ENCODE assay signal across 9 mouse cellular contexts in genomic region chr6:136172172-136172651, GRCm38 (mm10). TPM values are rescaled to one million over a fixed set of nuclear protein-coding genes. Genes with fewer than 3 reads are reported as not detected.
DNase-seq lines count a peak whose midpoint lies in the region; ATAC-seq lines count a peak whose summit lies in the region.
"Had no signal": no experiment of that assay in that cellular context is flagged by ENCODE, and none has a peak within 500 bp of the region (broad histone marks: within the 10 kb centered on the region; RNA-seq: fewer than 3 reads in every experiment).

No protein-coding gene starts in this region.

- peak overlapping the region; percentile 57 for H3K4me3 ChIP-seq in heart, embryonic 11.5 days (ENCODE audit: low read depth, low read length)
- H3K4me3 ChIP-seq in forebrain, embryonic 14.5 days (ENCODE audit: low read depth, low read length) = peak overlapping the region; percentile 61
- H3K4me3 ChIP-seq in midbrain, embryonic 13.5 days (replicated peaks) = peak overlapping the region; percentile 59

- no peak for DNase-seq in heart, postnatal 36 days
- peak; percentile 59 for DNase-seq in R1 (ENCODE audit: low read depth, low spot score)
- peak; percentile 87 for DNase-seq in forebrain, embryonic 14.5 days (ENCODE audit: low spot score)
- peak; percentile 71 to 82 for DNase-seq in layer of hippocampus, postnatal 10 days (ENCODE audit: low spot score in 2 of 2)
- DNase-seq in adrenal gland, postnatal 36 days = no peak
- DNase-seq in gastrocnemius, adult 18-20 months (ENCODE audit: low spot score) = no peak

- no peak overlapping the region for H3K27ac ChIP-seq in heart, embryonic 11.5 days (ENCODE audit: low read depth, low read length)
- H3K27ac ChIP-seq in forebrain, embryonic 14.5 days (ENCODE audit: low read depth, low read length) = peak overlapping the region; percentile 85
- H3K27ac ChIP-seq in midbrain, embryonic 13.5 days = peak overlapping the region; percentile 90

- no peaks in the 10 kb centered on the region for H3K36me3 ChIP-seq in heart, embryonic 11.5 days (ENCODE audit: control insufficient read depth, insufficient read depth, low read length)
- no peaks in the 10 kb centered on the region for H3K36me3 ChIP-seq in forebrain, embryonic 14.5 days (ENCODE audit: control insufficient read depth, insufficient read depth, low read length)
- H3K36me3 ChIP-seq in midbrain, embryonic 13.5 days = no peaks in the 10 kb centered on the region

- H3K4me2 ChIP-seq in heart, embryonic 11.5 days = peak overlapping the region; percentile 94
- H3K4me2 ChIP-seq in forebrain, embryonic 14.5 days (ENCODE audit: low read length) = peak overlapping the region; percentile 90
- H3K4me2 ChIP-seq in midbrain, embryonic 13.5 days (replicated peaks) = peak overlapping the region; percentile 84

- H3K27me3 ChIP-seq in heart, embryonic 11.5 days (ENCODE audit: control insufficient read depth, insufficient read depth, low read length) = peaks cover 43% of the 10 kb centered on the region
- H3K27me3 ChIP-seq in forebrain, embryonic 14.5 days (replicated peaks; ENCODE audit: control insufficient read depth, insufficient read depth, low read length) = peaks cover 8% of the 10 kb centered on the region; the same call in 1 of the 2 replicates
- peaks cover 8% of the 10 kb centered on the region; the same call in 1 of the 2 replicates for H3K27me3 ChIP-seq in midbrain, embryonic 13.5 days

- intact Hi-C loops in heart, postnatal 36 days (cut with DNase I) = no loop called here

- no peaks in the 10 kb centered on the region for H3K9me3 ChIP-seq in heart, embryonic 11.5 days (replicated peaks; ENCODE audit: control insufficient read depth, low read length)
- no peaks in the 10 kb centered on the region for H3K9me3 ChIP-seq in forebrain, embryonic 14.5 days (replicated peaks; ENCODE audit: control insufficient read depth, low read length)
- H3K9me3 ChIP-seq in midbrain, embryonic 13.5 days = no peaks in the 10 kb centered on the region

- no peak overlapping the region for H3K9ac ChIP-seq in heart, embryonic 11.5 days (ENCODE audit: low read depth, low read length)
- peak overlapping the region; percentile 75 for H3K9ac ChIP-seq in forebrain, embryonic 14.5 days (ENCODE audit: low read length)
- peak overlapping the region; percentile 75 for H3K9ac ChIP-seq in midbrain, embryonic 13.5 days (replicated peaks)

- H3K4me1 ChIP-seq in heart, embryonic 11.5 days (ENCODE audit: control insufficient read depth, insufficient read depth, low read length) = peaks cover 8% of the 10 kb centered on the region; the same call in 1 of the 2 replicates
- H3K4me1 ChIP-seq in forebrain, embryonic 14.5 days (ENCODE audit: control insufficient read depth, insufficient read depth, low read length) = peaks cover 3% of the 10 kb centered on the region; the same call in 1 of the 2 replicates
- H3K4me1 ChIP-seq in midbrain, embryonic 13.5 days (replicated peaks) = peaks cover 25% of the 10 kb centered on the region; the same call in 1 of the 2 replicates

- 1% methylated on average over 43 of the region's 43 CpGs for WGBS in heart, embryonic 11.5 days (ENCODE audit: insufficient replicate concordance)
- under 1% methylated on average over 43 of the region's 43 CpGs for WGBS in forebrain, embryonic 14.5 days
- under 1% methylated on average over 42 of the region's 43 CpGs for WGBS in midbrain, embryonic 13.5 days

- 0 out of 2 replicates have a peak, but pooled peaks have one; percentile 47 for ATAC-seq in heart, embryonic 11.5 days (replicated peaks; ENCODE audit: insufficient number of reproducible peaks, low FRiP score, low TSS enrichment)
- peak; percentile 76 for ATAC-seq in forebrain, embryonic 14.5 days
- ATAC-seq in midbrain, embryonic 13.5 days = peak; percentile 87

RNA-seq across cellular contexts. Expression of gene Grin2b, which starts 1.1 kb away (rescaled TPM):
- polyA plus RNA-seq in heart, embryonic 11.5 days (2014; fragmentation: Nextera tagmentation; extraction: Ambion mirVana) = 0.04 and 0.08 TPM in 2 replicates
- not detected for total RNA-seq in heart, postnatal 36 days (2021)
- polyA plus RNA-seq in forebrain, embryonic 14.5 days (2014; fragmentation: Nextera tagmentation; extraction: Ambion mirVana) = 22.3 and 46.3 TPM in 2 replicates
- total RNA-seq in layer of hippocampus, postnatal 10 days (2021) = 100 to 1,000 TPM; 341 to 375 TPM
- 40.1 and 43.2 TPM in 2 replicates for polyA plus RNA-seq in midbrain, embryonic 13.5 days (2015; fragmentation: Nextera tagmentation; extraction: Ambion mirVana)
- total RNA-seq in adrenal gland, postnatal 36 days (2021) = under 1 TPM; 0.23 to 0.40 TPM
- total RNA-seq in gastrocnemius, adult 18-20 months (2021) = under 1 TPM; 0.02 TPM
- polyA plus RNA-seq: liver, embryonic 16.5 days had no signal

Comparison
In these comparisons a context has a peak if more than half of its experiments do, and no peak if none do; other contexts are left out.
1. DNase-seq: peak in R1 (single experiment), forebrain, embryonic 14.5 days (single experiment) and layer of hippocampus, postnatal 10 days (2 of 2); none in heart, postnatal 36 days (0 of 2), adrenal gland, postnatal 36 days (0 of 2) and gastrocnemius, adult 18-20 months (single experiment).
2. RNA of gene Grin2b, which starts 1.1 kb away (total RNA-seq): 341 to 375 TPM in layer of hippocampus, postnatal 10 days; 0.23 to 0.40 TPM in adrenal gland, postnatal 36 days, 0.02 TPM in gastrocnemius, adult 18-20 months and not detected in heart, postnatal 36 days; every median in the first group is over 100 times any median in the second.
3. Peak in every context shown above with its lines, with median percentiles within 50 percentile points of each other: ATAC-seq, H3K4me2 ChIP-seq and H3K4me3 ChIP-seq.